Mouse (Mus musculus) mouse embryonic stem cell (cell line): Measurements from ENCODE around the gene Mfng.

Experiments used
- in situ Hi-C, 2 experiments: fragments of 300-500 bp; cut with MboI; formaldehyde crosslinking; loops; 1 replicate in 1 of 2; 3 replicates in 1 of 2; pipeline ENCODE4 v1.14.3; 2019 to 2020; ENCODE audit warnings: low sequenced_read_pairs in 2 of 2, low pct_unique_long_range_greater_than_20kb in 1 of 2, mixed read lengths in 1 of 2; ENCODE audit not compliant: unreplicated experiment in 1 of 2

The Mfng gene

GRCm38 (mm10) chr15:78735431-78736180, 37.7 kb downstream of the Mfng start:
- in situ Hi-C loops: loop anchor here (10.0 kb wide), 1 partner anchor 111 kb away; no protein-coding TSS in a partner anchor

- in situ Hi-C loops: loop anchor here (10.0 kb wide), 1 partner anchor 107 kb away; no protein-coding TSS in a partner anchor
These were observed 41.4 kb downstream of the Mfng start for GRCm38 (mm10) chr15:78731830-78732229.

- in situ Hi-C loops: loop anchor here (10.0 kb wide), 1 partner anchor 106 kb away; no protein-coding TSS in a partner anchor
These were observed 42.8 kb downstream of the Mfng start for GRCm38 (mm10) chr15:78730315-78731049.

- in situ Hi-C loops: no loop called here
These were observed 46.6 kb downstream of the Mfng start for GRCm38 (mm10) chr15:78726697-78727096.

- in situ Hi-C loops: no loop called here
These were observed 52.7 kb downstream of the Mfng start for GRCm38 (mm10) chr15:78720532-78720931.

GRCm38 (mm10) chr15:78720094-78720493, 53.2 kb downstream of the Mfng start:
- in situ Hi-C loops: no loop called here

- in situ Hi-C loops: no loop called here
These were observed 53.9 kb downstream of the Mfng start for GRCm38 (mm10) chr15:78719416-78719815.

GRCm38 (mm10) chr15:78718290-78719250, 54.7 kb downstream of the Mfng start, which contains the start of gene Elfn2:
Elfn2 (minus strand) TSS chr15:78718771.
- in situ Hi-C loops: no loop called here

GRCm38 (mm10) chr15:78716936-78717335, 56.3 kb downstream of the Mfng start:
- in situ Hi-C loops: no loop called here

GRCm38 (mm10) chr15:78715856-78716255, 57.4 kb downstream of the Mfng start:
- in situ Hi-C loops: no loop called here

GRCm38 (mm10) chr15:78713751-78714150, 59.5 kb downstream of the Mfng start:
- in situ Hi-C loops: no loop called here

- in situ Hi-C loops: no loop called here
These were observed 60.7 kb downstream of the Mfng start for GRCm38 (mm10) chr15:78712335-78713258.

GRCm38 (mm10) chr15:78711935-78712334, 61.3 kb downstream of the Mfng start:
- in situ Hi-C loops: no loop called here

- in situ Hi-C loops: no loop called here
These were observed 62.6 kb downstream of the Mfng start for GRCm38 (mm10) chr15:78710634-78711033.

GRCm38 (mm10) chr15:78709767-78710166, 63.5 kb downstream of the Mfng start:
- in situ Hi-C loops: no loop called here

GRCm38 (mm10) chr15:78706630-78707029, 66.6 kb downstream of the Mfng start:
- in situ Hi-C loops: no loop called here
